Mouse (Mus musculus) right cerebral cortex, postnatal 10 days (tissue): ENCODE results near the gene Narf.

Experiments used
- DNase-seq, 2 experiments: peaks; one replicate each; pipeline ENCODE4 v3.0.0; 2021; ENCODE audit warnings: low spot score in 2 of 2

Gene Narf

DNA sequence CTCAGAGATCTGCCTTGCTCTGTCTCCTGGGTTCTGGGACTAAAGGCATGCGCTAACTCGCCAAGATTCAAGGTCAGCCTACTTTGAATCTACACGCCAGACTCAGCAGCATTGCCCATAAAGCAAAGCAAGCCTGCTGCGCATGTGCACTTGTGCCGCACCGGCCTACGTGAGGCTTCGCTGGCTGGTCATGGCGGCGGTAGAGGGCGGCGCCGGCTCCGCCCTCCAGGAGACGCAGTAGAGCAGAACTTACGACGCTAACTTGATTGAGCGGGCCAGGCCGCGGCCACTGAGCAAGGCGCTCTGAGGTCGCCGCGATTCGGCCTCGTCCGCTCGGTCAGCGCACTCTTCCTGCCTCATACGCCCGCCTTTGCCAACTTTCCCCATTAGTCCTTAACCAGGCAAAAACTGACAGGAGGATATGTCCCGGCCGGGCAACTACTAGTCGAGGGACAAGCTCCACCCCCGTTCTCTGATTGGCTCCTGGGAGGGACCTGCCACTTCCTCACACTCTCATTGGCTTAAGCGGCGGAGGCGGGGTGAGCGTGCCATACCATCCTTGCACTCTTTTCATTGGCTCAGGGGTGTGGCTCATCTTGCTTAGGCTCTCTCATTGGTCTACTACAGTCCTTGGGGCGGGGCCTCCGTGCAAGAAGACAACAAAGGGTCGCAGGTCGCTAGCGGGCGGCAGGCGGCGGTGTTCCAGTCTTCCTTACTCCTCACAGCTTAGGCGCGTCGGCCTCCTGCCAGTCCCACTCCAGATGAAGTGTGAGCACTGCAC, at the start of gene Narf:
Gene Narf (plus strand): TSS at position 690 of the 781 bp plus-strand sequence.
- DNase-seq = peak; percentile 100

- no peak for DNase-seq
Observed at GRCm38 (mm10) chr11:121189681-121190080, 47.4 kb upstream of the Narf start.

- no peak for DNase-seq
Observed at GRCm38 (mm10) chr11:121192742-121193141, 44.3 kb upstream of the Narf start.

DNA sequence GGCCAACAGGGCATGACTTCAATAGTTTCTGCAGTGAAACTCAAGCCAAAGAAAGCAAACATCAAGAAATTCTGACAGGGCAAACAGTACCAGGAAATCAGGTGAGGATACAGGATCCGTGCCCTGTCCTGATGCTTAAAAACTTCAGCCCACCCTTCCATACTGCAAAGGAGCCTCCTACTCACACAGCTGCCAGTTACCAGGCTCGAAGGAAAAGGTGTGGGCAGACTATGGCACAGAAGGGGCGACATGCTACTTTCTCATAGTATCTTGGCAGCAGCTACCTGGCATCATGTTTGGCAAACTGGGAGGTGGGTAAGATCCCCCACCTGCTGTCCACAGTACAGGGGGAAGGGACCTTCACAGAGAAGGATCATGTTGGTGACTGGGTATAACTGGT, 43.6 kb upstream of the Narf start:
- no peak for DNase-seq

- DNase-seq = no peak
Observed at GRCm38 (mm10) chr11:121198622-121199021, 38.4 kb upstream of the Narf start.

DNA sequence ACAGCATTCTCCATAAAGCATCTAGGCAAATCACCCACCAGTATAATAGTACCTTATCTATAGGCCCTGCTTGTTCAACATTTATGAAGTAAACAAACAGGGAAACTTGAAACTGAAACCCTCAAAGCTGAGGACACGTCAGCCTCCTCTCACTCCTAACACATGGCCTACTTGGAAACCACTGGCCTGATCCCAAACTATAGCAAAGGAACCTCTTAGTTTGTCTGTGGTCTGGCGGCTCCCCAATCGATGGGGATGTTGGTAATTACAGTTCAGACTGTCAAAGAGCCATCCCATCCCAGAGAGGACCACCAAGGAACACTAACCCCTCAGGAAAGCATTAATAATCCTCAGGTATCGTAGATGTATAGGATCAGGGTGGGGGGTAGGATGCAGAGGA, 37.2 kb upstream of the Narf start:
- no peak for DNase-seq

DNA sequence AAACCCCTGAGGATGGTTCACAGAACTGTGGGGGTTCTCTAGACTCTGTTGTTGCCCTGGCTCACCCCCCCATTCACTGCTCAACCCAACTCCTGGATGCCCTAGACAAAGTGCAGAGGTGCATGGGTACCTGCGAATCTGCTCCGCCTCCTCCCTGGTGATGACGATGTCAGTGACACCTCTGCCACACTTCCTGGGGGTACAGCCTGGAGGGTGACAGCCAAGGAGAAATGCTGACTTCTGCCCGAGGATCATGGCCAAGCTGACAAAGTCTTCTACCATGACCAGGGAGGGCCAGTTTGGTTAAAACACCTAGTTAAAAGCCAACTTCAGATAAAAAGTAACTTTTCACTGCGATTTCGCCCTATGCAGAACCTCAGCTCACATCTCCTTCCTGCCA, 36.3 kb upstream of the Narf start:
- no peak for DNase-seq

DNA sequence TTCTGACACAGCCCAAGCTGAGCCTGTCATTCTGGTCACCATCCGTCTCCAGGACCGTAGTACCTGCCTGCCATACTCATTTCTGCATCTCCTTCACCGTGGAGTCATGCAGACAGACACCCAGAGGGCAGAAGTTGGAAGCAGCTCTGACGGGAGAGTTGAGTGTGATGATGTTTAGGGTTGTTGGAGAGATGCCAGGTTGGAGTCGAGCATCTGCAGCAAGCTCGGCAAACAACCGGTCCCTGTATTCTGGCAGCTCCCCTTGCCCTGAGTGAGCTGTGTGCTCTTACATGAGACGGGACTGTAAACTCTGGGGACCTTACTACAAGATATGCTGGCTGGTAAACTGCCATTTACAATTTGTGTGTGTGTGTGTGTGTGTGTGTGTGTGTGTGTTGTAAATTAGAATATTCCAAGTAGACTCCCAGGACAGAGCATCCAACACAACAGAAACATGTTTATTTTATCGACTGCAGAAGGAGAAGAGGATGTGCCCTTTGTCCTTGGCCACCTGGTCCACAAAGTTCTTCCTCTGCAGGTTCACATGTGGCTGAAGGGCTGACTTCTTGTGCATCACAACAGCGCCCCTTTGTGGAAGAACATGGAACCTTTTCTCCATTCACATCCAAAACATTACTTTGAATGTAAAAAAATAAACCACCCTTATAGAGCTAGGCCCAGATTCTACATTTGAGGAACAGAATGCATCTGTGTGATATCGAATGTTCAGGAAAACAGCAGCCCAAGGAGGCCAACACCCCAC, 35.4 kb upstream of the Narf start:
- peak; percentile 55 to 61 for DNase-seq

- no peak for DNase-seq
Observed at GRCm38 (mm10) chr11:121203859-121204160, 33.2 kb upstream of the Narf start.

- peak; percentile 97 for DNase-seq
Observed at GRCm38 (mm10) chr11:121204161-121205006, 32.7 kb upstream of the Narf start, which contains the start of the genes Hexdc and Ogfod3. Gene Hexdc, plus strand, starts transcription at chr11:121204433. Gene Ogfod3, minus strand, starts transcription at chr11:121204711.

DNA sequence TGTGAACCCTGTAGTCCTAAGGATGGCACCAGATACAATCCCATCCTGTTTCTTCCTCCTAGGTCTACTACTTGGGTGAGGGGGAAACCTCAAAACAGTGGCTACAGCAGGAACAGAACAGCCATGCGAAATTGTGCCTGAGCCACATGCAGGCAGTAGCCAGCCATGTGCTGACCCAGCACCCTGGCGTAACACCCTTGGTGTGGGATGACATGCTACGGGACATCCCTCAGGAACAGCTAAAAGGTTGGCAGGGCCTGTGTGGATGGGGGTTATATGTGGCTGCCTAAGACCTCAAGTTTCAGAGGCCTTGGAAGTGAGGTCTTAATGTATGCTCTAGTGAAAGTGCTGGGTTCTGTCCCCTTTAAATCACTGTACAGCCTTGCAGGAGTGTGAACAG, 20.2 kb upstream of the Narf start:
- DNase-seq = no peak

DNA sequence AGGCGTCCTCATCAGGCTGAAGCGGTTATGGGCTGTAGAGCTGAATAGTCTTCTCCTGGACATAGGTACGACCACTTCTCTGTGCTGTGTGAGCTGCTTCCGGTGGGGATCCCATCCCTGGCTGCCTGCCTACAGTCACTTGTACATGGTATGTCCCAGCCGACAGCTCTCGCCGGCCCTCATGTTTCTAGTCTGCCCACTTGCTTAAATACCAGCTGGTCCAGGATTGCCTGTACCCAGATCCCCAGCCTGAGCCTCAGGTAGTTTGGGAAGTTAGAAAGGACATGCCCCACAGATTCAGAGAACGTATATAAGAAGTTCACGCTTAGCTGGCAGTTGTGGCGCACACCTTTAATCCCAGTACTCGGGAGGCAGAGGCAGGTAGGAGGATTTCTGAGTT, 17.3 kb upstream of the Narf start:
- DNase-seq = no peak

- DNase-seq = no peak
Observed at GRCm38 (mm10) chr11:121220771-121221170, 16.3 kb upstream of the Narf start.

GRCm38 (mm10) chr11:121221321-121222010, 15.6 kb upstream of the Narf start:
- DNase-seq = peak in 1 of 2 experiments; percentile 42

- DNase-seq = no peak
Observed at GRCm38 (mm10) chr11:121228129-121229017, 8.7 kb upstream of the Narf start.

- peak; percentile 74 to 77 for DNase-seq
Observed at GRCm38 (mm10) chr11:121229018-121229439, 8.0 kb upstream of the Narf start, which contains the start of gene Cybc1. Gene Cybc1, minus strand, starts transcription at chr11:121229322.

DNA sequence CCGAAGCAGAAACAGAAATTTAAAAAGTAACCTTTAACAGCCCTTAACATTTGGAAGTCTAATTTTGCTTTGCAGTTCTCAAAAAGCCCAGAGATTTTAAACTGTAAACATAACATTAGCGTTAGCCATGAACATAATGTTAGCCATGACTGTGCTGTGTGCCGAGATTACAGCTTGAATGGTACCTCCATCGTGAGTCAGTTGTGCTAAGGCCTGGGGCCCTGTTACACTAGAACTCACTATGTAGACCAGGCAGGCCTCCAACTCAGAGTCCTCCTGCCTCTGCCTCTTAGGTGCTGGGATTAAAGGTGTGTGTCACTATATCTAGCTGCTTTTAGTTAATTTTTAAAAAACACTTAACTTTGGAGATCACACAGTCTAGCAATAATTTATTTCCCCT, 5.9 kb upstream of the Narf start:
- DNase-seq = no peak

- DNase-seq = no peak
Observed at GRCm38 (mm10) chr11:121231628-121232291, 5.3 kb upstream of the Narf start.

DNA sequence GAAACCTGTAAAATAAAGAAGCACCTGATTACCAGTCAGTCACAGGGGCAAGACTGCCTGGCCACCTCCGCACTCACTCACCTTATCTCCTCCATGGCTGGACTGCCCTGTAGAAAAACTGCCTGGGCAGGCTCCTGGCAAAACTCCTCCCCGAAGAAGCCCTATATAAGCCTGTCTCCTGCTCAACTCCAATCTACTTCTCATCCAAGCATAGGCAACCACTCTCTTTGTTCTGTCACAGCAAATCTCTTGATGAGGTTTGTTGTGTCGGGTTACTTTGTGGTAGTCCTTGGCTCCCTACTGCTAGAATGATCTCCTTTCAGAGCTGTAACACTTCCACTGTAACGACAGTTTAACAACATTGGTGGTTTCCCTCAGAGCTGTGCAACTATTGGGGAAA, 4.3 kb upstream of the Narf start:
- no peak for DNase-seq
